Mouse (Mus musculus) neural tube, embryonic 15.5 days (tissue): ENCODE measurements around the gene Fkbp14. TPM values are rescaled to one million over a fixed set of nuclear protein-coding genes. Genes with fewer than 3 reads are reported as not detected.
A peak's percentile ranks its signal among the peaks of the same experiment; 100 is the strongest.

Experiments used
- ATAC-seq: fragments of 200-750 bp; cut with Nextera tagmentation; 2 replicates; pipeline ENCODE4 v1.8.0; 2017; ENCODE audit warnings: mild to moderate bottlenecking, moderate TSS enrichment, moderate library complexity; ENCODE audit not compliant: low FRiP score
- H3K27ac ChIP-seq: fragments of 300-500 bp; sonication (generic); replicated peaks from 2 replicates; pipeline ENCODE4 v1.5.1; 2015; ENCODE audit warnings: mild to moderate bottlenecking, inconsistent platforms
- H3K27me3 ChIP-seq: fragments of 300-500 bp; sonication (generic); replicated peaks from 2 replicates; pipeline ENCODE4 v1.6.1; 2015; ENCODE audit warnings: inconsistent platforms
- H3K36me3 ChIP-seq: fragments of 300-500 bp; sonication (generic); 2 replicates; pipeline ENCODE4 v1.6.1; 2015; ENCODE audit warnings: inconsistent platforms
- H3K4me1 ChIP-seq: fragments of 300-500 bp; sonication (generic); 2 replicates; pipeline ENCODE4 v1.6.1; 2015; ENCODE audit warnings: inconsistent platforms
- H3K4me2 ChIP-seq: fragments of 300-500 bp; sonication (generic); 2 replicates; pipeline ENCODE4 v1.6.1; 2015; ENCODE audit warnings: inconsistent platforms, mild to moderate bottlenecking, moderate library complexity
- H3K4me3 ChIP-seq: fragments of 300-500 bp; sonication (generic); replicated peaks from 2 replicates; pipeline ENCODE4 v1.5.1; 2015; ENCODE audit warnings: mild to moderate bottlenecking, inconsistent platforms
- H3K9ac ChIP-seq: fragments of 300-500 bp; sonication (generic); replicated peaks from 2 replicates; pipeline ENCODE4 v1.6.1; 2015; ENCODE audit warnings: mild to moderate bottlenecking, inconsistent platforms
- H3K9me3 ChIP-seq: fragments of 300-500 bp; sonication (generic); replicated peaks from 2 replicates; pipeline ENCODE4 v1.6.1; 2016; ENCODE audit warnings: inconsistent platforms
- WGBS: fragments of 180-500 bp; shearing (Covaris S2); methylation state at CpG from one replicate; pipeline ENCODE4 v1.1.7; 2015; ENCODE audit warnings: mixed read lengths; 5-methylcytosine and 5-hydroxymethylcytosine counted together
- polyA plus RNA-seq: library from polyadenylated mRNA; unstranded; fragments of >200 nt; fragmentation: Nextera tagmentation; extraction: Ambion mirVana; gene quantifications from 2 replicates; pipeline ENCODE4 v1.2.1, GENCODE M21; 2015

Fkbp14 gene
- polyA plus RNA-seq, 1 experiment from 2014 or later, result 12.5 TPM

- H3K36me3 ChIP-seq, result no peaks in the 10 kb centered on the region
- 94% methylated on average over 7 of the region's 7 CpGs for WGBS
- H3K4me1 ChIP-seq, result peaks cover 47% of the 10 kb centered on the region
- no peak overlapping the region for H3K9ac ChIP-seq
- no peaks in the 10 kb centered on the region for H3K9me3 ChIP-seq
- ATAC-seq, result no peak
- no peak overlapping the region for H3K4me2 ChIP-seq
- no peak overlapping the region for H3K4me3 ChIP-seq
- no peaks in the 10 kb centered on the region; the same call in 1 of the 2 replicates for H3K27me3 ChIP-seq
- no peak overlapping the region for H3K27ac ChIP-seq
Observed at GRCm38 (mm10) chr6:54557671-54558070, 39.4 kb downstream of the Fkbp14 start.

GRCm38 (mm10) chr6:54555816-54556215 is 41.3 kb downstream of the Fkbp14 start:
- Histone ChIP-seq H3K9me3 (no peaks in the 10 kb centered on the region), H3K4me1 (peaks cover 51% of the 10 kb centered on the region), H3K27ac (no peak overlapping the region), H3K27me3 (no peaks in the 10 kb centered on the region; the same call in 1 of the 2 replicates), H3K4me2 (no peak overlapping the region), H3K36me3 (no peaks in the 10 kb centered on the region), H3K9ac (no peak overlapping the region), H3K4me3 (no peak overlapping the region)
- no peak for ATAC-seq
- WGBS, result 29% methylated on average over 1 of the region's 1 CpGs

- Histone ChIP-seq H3K9ac (no peak overlapping the region), H3K27me3 (no peaks in the 10 kb centered on the region; the same call in 1 of the 2 replicates), H3K9me3 (no peaks in the 10 kb centered on the region), H3K4me3 (no peak overlapping the region), H3K27ac (peak overlapping the region; percentile 60), H3K4me2 (no peak overlapping the region), H3K4me1 (peaks cover 47% of the 10 kb centered on the region), H3K36me3 (no peaks in the 10 kb centered on the region)
- 14% methylated on average over 8 of the region's 8 CpGs for WGBS
- ATAC-seq, result peak; percentile 62; the same call in 1 of the 2 replicates
Observed at GRCm38 (mm10) chr6:54554341-54555110, 42.6 kb downstream of the Fkbp14 start.

GRCm38 (mm10) chr6:54553632-54554031 is 43.5 kb downstream of the Fkbp14 start:
- no peaks in the 10 kb centered on the region for H3K9me3 ChIP-seq
- H3K9ac ChIP-seq, result no peak overlapping the region
- H3K27ac ChIP-seq, result no peak overlapping the region
- WGBS, result 56% methylated on average over 2 of the region's 2 CpGs
- H3K4me2 ChIP-seq, result no peak overlapping the region
- H3K27me3 ChIP-seq, result no peaks in the 10 kb centered on the region; the same call in 1 of the 2 replicates
- no peak overlapping the region for H3K4me3 ChIP-seq
- H3K4me1 ChIP-seq, result peaks cover 53% of the 10 kb centered on the region
- ATAC-seq, result no peak
- no peaks in the 10 kb centered on the region for H3K36me3 ChIP-seq

GRCm38 (mm10) chr6:54552721-54553413 is 44.2 kb downstream of the Fkbp14 start:
- H3K9ac ChIP-seq, result no peak overlapping the region
- H3K27me3 ChIP-seq, result no peaks in the 10 kb centered on the region
- no peaks in the 10 kb centered on the region for H3K9me3 ChIP-seq
- 18% methylated on average over 9 of the region's 9 CpGs for WGBS
- H3K27ac ChIP-seq, result peak overlapping the region; percentile 41; the same call in 1 of the 2 replicates
- H3K4me2 ChIP-seq, result no peak overlapping the region; the same call in 1 of the 2 replicates
- peaks cover 55% of the 10 kb centered on the region for H3K4me1 ChIP-seq
- H3K4me3 ChIP-seq, result no peak overlapping the region
- H3K36me3 ChIP-seq, result no peaks in the 10 kb centered on the region
- ATAC-seq, result peak; percentile 58

- 63% methylated on average over 6 of the region's 7 CpGs for WGBS
- Histone ChIP-seq H3K9ac (no peak overlapping the region), H3K4me1 (peaks cover 55% of the 10 kb centered on the region), H3K4me3 (no peak overlapping the region), H3K9me3 (no peaks in the 10 kb centered on the region), H3K27me3 (no peaks in the 10 kb centered on the region), H3K27ac (no peak overlapping the region), H3K4me2 (no peak overlapping the region), H3K36me3 (no peaks in the 10 kb centered on the region)
- ATAC-seq, result no peak
Observed at GRCm38 (mm10) chr6:54550801-54551323, 46.2 kb downstream of the Fkbp14 start.

GRCm38 (mm10) chr6:54549311-54549710 is 47.8 kb downstream of the Fkbp14 start:
- H3K9ac ChIP-seq, result no peak overlapping the region
- no peak overlapping the region for H3K27ac ChIP-seq
- ATAC-seq, result no peak
- no peaks in the 10 kb centered on the region for H3K27me3 ChIP-seq
- H3K4me1 ChIP-seq, result peaks cover 45% of the 10 kb centered on the region
- no peaks in the 10 kb centered on the region for H3K9me3 ChIP-seq
- H3K4me2 ChIP-seq, result no peak overlapping the region
- H3K36me3 ChIP-seq, result no peaks in the 10 kb centered on the region
- no peak overlapping the region for H3K4me3 ChIP-seq
- WGBS, result 64% methylated on average over 4 of the region's 4 CpGs

GRCm38 (mm10) chr6:54548314-54549019 is 48.6 kb downstream of the Fkbp14 start:
- Histone ChIP-seq H3K27ac (0 out of 2 replicates have a peak overlapping the region, but pooled peaks have one; percentile 15), H3K27me3 (no peaks in the 10 kb centered on the region)

GRCm38 (mm10) chr6:54543646-54544045 is 53.5 kb downstream of the Fkbp14 start:
- no peak overlapping the region for H3K27ac ChIP-seq
- H3K4me1 ChIP-seq, result peaks cover 23% of the 10 kb centered on the region
- H3K36me3 ChIP-seq, result peaks cover 10% of the 10 kb centered on the region
- H3K4me3 ChIP-seq, result no peak overlapping the region
- no peaks in the 10 kb centered on the region for H3K9me3 ChIP-seq
- ATAC-seq, result no peak
- 65% methylated on average over 2 of the region's 2 CpGs for WGBS
- H3K27me3 ChIP-seq, result no peaks in the 10 kb centered on the region
- no peak overlapping the region for H3K9ac ChIP-seq
- no peak overlapping the region for H3K4me2 ChIP-seq

More at GRCm38 (mm10) chr6:54548314-54549019, 48.6 kb downstream of the Fkbp14 start:
- H3K4me2 ChIP-seq, result no peak overlapping the region
- no peak overlapping the region for H3K4me3 ChIP-seq
- 48% methylated on average over 13 of the region's 13 CpGs for WGBS
- H3K9ac ChIP-seq, result no peak overlapping the region
- H3K9me3 ChIP-seq, result no peaks in the 10 kb centered on the region
- ATAC-seq, result peak; percentile 58
- H3K4me1 ChIP-seq, result peaks cover 38% of the 10 kb centered on the region
- H3K36me3 ChIP-seq, result peaks cover 5% of the 10 kb centered on the region

GRCm38 (mm10) chr6:54542836-54543235 is 54.3 kb downstream of the Fkbp14 start:
- Histone ChIP-seq H3K4me1 (peaks cover 18% of the 10 kb centered on the region), H3K27me3 (no peaks in the 10 kb centered on the region), H3K4me3 (no peak overlapping the region), H3K9me3 (no peaks in the 10 kb centered on the region), H3K36me3 (peaks cover 10% of the 10 kb centered on the region), H3K9ac (no peak overlapping the region), H3K4me2 (no peak overlapping the region), H3K27ac (no peak overlapping the region)
- ATAC-seq, result no peak
- 82% methylated on average over 7 of the region's 7 CpGs for WGBS

- 58% methylated on average over 9 of the region's 9 CpGs for WGBS
- H3K4me2 ChIP-seq, result no peak overlapping the region
- peak overlapping the region; percentile 54 for H3K27ac ChIP-seq
- peak; percentile 6; the same call in 1 of the 2 replicates for ATAC-seq
- no peak overlapping the region for H3K4me3 ChIP-seq
- no peaks in the 10 kb centered on the region for H3K9me3 ChIP-seq
- peaks cover 18% of the 10 kb centered on the region for H3K4me1 ChIP-seq
- H3K9ac ChIP-seq, result no peak overlapping the region
- H3K36me3 ChIP-seq, result peaks cover 10% of the 10 kb centered on the region
- H3K27me3 ChIP-seq, result no peaks in the 10 kb centered on the region
Observed at GRCm38 (mm10) chr6:54540252-54540887, 56.7 kb downstream of the Fkbp14 start.
